Mouse (Mus musculus) naive thymus-derived CD4-positive, alpha-beta T cell, adult 2 months (primary cell): Measurements from ENCODE around the gene Mgst3.

Experiments
- DNase-seq: peaks from one replicate; pipeline ENCODE4 v3.0.0-alpha.2; 2011; ENCODE audit warnings: low read depth

The Mgst3 gene

DNA sequence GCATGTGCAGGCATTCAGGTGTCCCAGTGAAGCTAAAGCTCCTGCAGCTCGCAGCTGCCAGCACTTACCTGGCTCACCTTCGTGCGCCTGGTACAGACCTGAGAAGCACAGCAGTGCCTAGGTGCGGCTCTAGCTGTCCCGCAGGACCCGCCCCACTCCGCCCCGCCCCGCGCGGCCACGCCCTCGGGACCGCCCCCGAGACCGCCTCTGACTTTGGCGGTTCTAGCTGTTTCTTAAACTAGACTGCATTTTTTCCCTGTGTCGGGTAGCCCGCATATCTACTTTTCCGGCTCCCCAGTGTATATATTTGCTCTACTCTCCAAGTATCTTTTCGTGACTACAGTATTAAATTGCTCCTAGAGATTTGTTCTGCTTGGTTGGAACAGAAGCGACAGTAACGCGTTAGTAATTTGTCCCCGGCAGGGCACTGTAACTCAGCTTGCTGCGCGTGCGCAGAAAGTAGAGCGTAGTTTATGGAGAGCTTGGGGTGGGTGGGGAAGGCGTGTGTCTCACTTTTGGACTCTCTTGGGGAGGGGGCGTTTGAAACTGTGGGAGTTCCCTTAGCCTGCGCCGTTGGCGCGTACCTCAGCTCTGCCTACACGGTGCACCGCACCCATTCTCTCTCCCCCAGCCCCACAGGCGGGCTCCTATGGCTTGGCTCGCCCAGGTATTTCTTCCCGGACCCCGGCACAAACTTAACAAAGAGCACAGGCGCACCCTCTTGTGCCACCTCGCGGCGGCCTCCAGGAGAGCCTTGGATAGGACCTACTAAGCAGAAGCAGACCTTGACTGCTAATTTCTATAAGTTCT, at the start of gene Mgst3:
Gene Mgst3, minus strand, starts transcription at position 159 of the 810 bp plus-strand sequence.
- peak; percentile 98 for DNase-seq

DNA sequence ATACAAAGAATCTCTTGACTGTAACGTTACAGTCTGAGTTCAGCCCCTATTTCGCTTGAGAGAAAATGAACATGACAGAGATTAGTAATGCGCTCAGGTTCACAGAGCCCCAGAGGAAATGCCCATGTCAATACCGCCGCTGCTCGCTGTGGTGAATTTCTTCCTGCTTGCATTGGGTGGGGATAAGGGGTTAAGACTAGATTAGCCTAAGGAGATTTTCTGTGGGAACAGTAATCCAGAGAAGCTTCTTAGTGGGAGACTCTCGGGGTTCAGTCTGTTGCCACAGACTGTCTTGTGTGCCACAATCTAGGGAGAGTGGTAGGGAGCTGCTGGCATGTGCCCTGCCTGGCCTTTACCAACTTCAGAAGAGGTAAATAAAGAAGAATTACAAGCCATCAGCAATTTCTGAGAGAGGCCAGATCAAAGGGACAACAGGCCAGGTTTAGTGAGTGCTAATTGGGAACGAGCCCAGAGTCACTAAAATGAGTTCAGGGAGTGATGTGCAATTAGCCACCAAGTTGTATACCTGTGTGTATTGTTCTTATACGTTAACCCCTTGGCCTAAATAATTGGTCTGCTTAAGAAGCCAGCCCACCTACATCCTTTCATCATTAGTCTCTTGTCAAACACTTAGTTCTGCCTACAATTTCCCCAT, 44.7 kb upstream of the Mgst3 start:
- DNase-seq: no peak

DNA sequence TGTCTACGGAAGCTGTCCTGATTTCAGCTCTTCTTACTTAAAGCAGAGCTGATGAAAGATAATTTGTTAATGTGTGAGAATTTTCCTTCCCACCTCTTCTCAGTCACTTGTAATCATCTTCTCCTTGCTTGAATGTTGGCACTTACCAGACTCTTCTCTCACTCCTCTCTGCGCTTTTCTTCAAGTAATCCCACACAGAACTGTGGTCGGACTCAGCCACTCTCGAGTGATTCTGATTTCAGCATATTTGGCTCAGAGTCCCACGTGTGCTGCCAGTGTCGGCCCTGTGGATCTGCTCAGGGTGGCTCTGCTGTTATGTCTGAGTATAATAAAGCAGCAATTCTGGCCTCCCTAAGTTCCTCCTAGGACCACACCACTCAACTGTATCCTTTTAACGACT, 43.5 kb upstream of the Mgst3 start:
- DNase-seq: no peak

DNA sequence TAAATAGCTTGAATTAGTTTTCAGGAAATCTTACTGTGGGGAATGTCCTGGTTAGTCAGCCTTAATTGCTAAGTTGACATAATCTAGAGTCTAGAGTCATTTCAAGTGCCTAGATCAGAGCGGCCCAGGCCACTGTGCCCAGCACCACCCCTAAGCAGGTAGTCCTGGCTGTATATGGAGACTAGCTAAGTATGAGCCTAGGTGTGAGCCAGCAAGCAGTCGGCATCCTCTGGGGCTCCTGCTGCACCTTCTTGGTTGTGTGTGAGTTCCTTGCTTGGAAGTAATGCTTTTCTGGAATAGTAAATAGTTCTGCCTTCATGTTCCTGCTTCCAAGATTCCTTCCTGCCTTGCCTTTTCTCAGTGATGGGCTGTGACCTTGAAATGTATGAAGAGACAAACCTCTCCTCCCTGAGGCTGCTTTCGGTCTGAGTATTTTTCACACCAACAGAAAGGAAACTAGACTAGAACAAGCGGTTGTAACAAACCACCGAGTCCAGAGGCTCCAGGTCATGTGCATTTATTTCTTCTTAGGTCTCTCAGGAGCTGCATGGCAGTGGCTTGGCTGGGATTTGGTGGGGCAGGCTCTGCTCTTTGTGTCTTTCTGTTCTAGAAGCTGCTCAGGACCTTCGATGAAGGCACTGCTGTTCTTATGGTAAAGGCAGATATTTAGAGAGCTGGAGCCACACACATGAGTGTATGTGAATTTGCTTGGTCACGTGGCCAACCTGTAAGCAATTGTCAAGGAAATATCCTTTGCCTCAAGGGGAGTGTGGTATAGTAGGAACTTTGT, 42.7 kb upstream of the Mgst3 start:
- no peak for DNase-seq

DNA sequence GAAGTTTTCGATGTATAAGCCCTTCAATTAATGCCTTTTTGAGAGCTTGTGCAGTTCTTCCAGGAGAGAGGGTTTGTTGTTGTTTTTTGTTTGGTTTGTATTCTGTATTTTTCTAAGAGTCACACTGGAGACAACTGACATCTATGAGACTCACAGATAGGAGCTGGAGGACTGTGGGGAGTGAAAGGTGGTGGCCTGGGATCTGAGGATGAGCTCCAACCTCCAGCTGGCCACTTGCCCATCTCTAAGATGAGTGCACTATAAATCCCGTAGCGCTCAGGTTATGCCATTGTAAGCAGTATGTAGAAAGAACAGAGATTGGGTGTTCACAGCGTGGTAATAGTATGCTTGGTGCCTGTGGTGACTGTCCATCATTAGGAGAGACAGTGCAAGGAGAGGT, 41.3 kb upstream of the Mgst3 start:
- DNase-seq: no peak

DNA sequence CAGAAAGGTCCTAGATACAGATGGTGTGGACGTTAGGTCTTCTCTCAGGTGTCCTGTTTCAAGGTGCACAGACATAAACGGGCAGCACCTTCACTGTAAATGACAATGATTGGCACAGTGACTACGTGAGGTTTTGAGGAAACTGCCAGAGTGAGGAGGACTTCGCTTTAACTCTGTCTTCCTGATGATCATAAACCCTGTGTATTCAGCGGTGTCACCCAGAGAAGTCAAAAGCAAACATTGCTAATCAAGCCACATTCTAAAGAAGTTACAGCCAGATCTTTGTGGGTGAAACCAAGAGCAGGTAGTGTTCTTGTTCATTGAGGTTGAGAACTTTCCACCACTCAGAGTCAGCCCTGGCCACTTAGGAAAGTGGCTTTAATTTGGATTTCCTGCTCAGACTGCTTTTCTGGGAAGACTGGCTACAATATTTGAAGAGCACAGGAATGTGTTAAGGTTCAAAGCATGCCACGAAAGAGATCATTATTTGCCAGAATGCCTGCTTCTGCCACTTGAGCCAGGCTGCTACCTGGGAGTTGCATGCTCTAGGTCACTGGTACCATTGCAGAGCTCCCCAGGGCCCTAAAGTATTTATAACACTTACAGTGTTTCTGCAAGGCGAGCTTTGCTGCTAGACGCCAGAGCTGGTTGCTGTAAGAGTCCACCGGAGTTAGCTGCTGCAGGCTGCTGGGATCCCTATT, 37.5 kb upstream of the Mgst3 start:
- DNase-seq: no peak

DNA sequence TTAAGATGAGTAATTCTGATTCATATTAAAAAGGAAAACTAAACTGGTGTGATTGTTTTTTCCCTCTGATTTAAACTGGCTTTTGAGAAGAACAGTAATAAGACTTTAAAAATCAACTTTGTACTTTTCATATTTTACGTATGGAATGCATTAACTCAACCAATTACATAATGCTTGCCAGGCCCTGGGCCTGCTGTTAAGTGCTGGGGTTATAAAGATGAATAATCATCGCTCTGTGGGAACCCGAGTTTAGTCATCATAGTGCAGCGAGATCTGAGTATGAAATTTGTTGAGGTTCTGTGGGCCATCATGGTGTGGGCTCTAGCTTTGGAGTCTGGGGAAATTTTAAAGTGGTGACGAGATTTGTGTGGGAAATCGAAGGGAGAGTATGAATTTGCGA, 33.0 kb upstream of the Mgst3 start:
- DNase-seq: no peak

DNA sequence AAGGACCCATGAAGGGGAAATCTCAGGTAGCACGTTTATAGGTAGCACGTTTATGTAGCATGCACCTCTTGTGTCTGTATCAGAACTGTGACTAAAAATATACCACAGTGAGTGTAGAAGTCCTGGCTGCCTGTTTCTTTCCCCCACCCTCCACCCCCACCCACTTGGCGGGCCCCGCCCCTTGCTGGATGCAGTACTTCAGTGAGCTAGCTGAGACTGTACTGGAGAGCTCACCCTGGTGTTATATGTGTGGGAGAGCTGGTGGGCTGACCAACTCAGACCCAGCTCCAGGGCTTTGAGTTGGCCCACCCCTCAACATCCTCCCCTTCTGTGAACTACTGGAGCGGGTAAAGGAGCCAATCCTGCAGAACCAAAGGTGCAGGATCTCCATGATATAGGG, 31.9 kb upstream of the Mgst3 start:
- no peak for DNase-seq

DNA sequence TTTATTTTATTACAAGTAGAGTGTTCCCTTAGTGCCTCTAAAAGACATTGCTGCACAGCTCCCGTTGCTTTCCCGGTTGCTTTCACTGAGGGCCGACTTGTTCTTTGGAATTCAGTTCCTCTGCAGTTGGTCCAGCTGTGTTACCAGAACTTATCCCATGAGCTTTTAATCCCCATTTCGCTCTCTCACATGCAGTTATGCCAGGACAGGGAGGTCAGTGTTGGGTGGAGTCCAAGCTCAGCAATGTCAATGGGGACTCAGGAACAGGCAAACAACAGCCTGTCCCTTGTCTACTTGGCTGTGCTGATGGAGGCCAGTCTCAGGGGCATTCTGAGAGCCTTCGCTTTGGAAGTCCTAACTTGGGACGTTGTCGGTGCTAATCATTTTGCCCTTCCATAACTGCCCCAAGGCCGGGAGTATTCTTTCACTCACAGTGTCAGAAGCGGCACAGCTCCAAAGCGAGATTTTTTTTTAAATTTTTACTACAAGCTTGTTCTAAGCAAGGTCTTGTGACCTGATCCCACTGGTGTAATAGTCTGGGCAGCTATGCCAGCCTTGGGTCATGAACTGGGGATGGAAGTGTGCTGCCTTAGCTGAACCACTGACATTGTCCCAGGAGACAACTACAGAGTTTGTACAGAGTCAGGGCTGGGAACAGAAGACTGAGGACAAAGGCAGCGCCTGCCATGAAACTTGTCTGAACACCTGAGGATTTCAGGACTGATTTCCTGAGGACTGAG, 29.0 kb upstream of the Mgst3 start:
- DNase-seq: no peak

DNA sequence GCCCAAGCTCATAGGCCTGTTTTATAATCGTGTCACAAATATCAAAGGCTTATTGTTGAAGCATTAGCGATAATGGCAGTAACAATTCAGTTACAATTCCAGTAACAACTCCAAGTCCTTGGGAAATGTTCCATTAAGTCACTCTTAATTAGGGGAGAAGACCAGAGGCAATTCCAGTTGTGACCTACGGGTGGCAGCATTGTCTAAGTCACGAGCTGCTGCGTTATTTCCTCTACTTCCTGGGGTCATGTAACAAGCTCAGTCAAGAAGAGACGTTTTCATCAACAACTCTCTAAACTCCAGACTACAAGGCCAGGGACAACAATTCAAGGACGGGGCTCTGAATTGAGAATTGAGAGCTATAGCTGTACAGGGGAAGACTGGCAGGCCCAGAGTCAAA, 21.2 kb upstream of the Mgst3 start:
- peak; percentile 76 for DNase-seq

DNA sequence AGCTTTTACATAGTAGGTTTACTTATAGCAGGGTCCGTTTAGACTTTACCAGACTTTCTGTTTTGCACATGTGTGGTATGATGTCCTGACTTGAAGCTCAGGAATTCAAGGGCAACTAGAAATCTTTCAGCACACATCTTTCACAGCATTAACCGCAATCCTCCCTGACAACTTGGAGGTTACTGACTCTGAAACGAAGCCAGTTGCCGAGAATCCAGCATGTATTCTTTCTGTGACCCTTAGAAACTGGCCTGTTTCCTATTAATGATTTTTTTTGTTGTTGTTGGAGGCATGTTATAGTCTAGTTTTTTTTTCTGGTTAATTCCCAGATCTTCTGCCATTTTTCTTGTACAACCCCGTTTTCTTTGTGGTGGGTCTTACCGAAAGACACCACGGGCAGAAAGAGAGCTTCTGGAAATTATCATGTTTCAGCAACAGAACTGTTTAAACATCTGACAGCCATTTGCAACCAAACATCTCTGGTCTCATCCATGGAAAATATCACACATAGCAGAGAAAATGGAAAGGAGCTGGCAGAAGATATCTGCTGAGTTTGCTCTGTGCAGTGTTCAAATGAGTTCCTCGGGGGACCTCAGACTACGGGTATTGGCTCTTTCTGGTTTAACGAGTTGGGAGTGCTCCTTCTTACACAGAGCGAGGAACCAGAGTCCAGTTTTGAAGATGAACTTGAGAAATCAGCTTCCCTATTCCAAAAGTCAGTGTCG, 18.5 kb upstream of the Mgst3 start:
- DNase-seq: no peak

DNA sequence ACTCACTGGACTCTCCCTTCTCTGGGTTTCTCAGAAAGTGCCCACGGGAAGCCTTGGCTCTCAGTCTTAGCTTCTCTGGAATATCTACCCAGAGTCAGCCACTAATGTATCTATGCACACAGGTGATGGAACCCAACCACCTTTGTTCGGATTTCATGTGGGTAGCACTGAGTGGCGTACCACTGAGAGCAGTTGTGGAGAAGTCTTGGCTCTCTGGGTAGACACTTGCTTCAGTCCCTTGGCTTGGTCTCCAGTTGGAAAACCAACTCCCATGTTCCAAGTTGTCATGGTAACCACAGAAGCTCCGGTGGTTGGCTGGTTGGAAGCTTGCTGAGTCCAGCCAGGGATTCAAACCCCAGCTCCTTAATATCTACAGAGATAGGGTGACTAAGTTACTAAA, 16.0 kb upstream of the Mgst3 start:
- DNase-seq: no peak

DNA sequence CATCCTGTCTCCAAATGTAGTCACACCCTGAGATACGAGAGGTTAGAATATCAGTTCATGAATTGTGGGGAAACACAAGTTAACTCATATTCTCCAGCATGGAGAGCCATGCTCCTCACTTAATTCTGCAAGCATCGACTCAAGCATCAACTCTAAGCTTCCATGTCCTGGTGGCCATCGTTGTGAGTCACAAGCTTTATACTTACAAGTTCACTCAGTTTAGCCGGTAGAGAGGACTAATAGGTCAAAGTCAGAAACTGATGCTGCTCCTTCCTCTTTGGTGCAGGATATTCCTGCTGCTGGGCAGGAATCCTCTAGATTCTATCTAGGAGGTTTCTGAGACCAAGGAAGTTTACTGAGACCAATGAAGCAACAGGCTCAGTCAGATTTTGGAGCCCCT, 11.6 kb upstream of the Mgst3 start:
- no peak for DNase-seq

DNA sequence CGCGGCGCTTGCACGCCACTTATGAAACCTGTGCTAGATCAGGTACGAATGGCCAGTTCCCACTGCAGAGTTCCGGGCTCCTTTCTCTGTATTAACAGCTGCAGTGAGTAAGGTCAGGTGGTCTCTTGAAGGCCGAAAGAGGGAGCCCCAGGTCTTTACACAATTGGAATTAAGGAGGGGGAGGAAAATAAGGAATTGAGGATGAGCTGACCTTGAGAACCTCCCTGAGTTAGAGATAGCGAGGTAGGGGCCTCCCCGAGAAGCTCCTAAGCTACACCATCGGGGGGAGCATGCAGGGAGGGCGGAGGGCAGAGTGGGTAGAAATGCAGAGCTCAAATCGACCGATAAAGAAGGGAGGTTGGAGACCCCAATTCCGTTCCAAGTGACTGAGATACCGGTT, 360 bp downstream of the Mgst3 start:
- no peak for DNase-seq

DNA sequence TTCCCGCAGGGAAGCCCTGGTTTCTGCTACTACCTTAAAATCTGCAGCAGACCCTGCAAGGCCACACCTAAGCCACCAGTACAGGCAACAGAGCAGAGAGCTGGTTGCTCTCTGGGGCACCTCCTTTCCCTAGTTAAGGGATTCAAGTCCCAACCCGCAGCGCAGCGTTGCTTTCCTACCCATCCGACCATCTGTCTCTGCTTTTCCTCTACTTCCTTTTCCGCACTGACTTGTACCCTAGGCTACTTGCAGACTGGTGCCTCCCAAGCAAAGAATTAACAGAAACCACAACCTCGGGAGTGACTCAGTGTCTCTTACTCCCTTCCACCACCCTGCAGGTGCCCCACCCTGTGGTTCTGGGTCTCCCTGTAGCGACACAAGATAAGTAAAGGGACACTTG, 954 bp downstream of the Mgst3 start:
- peak; percentile 35 for DNase-seq

DNA sequence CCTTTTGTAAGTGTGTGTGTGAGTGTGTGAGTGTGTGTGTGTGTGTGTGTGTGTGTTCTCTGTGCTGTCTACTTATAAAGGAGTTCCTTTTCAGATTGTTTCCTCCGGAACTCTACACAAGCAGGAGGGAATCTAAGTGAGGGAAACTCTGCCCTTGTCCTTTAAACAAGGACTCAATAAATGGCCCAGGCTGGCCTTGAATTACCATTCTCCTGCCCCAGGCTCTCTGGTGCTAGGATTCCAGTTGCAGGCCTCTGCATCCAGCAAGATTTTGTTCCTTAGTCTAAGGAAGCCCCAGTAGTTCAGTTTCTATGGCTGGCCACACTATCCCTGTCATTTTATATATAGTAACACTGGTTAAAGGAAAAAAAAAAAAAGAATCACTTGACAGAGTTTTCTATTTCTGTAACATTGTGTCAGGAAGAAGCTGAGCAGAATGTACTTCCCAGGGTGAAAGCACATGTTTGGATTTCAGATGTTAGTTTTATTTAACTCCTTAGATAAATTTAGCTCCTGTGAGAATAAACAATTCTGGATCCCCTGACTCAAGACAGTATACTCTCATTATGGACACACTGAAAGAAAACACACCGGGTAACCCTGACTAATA, 1.5 kb downstream of the Mgst3 start:
- DNase-seq: no peak

DNA sequence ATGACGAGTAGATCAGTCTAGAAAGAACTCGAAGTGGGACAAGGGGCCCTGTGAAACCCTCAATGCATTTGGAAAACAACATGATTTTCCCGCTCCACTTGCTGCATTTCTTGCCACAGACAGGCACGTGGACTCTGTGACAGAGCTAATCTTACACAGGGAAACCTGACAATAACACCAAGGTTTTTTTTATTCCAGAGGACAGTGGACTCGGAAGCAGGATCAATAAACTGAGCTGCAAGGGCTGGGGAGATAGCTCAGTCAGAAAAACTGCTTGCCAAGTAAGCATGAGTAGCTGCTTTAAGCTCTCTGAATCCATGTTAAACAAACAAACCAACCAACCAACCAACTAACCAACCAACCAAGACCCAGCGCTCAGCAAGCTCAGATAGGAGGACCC, 2.4 kb downstream of the Mgst3 start:
- DNase-seq: no peak

DNA sequence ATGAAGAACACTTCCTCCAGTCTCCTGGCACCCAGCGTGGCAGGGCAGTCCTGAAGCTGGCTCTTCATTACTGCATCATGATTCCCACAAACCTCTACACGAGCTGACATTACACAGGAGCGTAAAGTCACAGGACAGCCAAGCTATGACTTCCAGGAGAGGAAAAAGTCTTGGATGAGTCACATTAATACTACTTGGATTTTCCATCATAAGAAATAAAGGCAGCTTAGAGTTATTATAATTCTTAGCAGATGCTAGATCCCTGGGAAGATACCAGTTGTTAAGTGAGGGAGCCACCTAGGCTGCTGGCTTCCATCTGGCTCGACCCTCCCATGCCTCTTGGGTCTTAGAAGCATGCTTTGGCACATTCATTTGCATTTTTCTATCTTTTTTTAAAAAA, 3.3 kb downstream of the Mgst3 start:
- no peak for DNase-seq

DNA sequence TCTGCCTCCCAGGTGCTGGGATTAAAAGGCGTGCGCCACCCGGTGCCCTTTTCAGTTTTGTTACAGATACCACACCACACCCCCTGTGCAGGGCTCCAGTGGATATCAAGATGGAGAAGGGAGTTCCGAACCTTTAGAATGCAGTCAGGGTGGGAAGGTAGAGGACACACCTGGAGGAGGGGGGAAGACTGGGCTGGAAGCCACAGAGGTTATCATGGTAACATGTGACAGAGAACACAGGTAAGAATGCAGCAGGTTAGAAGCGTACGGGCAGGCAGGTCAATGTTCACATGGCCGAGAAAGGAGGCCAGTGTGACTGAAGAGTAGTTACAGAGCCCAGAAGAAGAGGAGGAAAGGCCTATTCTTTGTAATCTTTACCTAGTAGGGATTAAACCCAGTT, 4.1 kb downstream of the Mgst3 start:
- no peak for DNase-seq

DNA sequence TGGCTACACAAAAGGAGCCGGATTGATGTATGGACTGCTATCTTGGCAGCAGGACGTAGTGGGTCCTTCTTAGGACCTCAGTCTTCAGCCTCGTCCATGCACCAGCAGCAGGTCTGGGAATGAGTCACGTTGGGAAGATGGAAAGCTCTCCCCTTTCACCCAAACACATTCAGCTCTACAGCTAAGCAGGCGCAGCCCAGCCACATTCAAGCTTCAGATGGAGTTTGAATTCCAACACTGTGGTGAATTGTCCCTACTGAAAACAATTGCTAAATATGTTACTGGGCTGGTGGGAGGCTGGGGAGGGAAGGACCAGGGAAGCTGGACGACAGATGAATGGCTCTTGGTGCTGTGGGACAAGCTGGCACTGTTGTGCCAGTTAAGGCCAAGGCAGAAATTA, 5.1 kb downstream of the Mgst3 start:
- no peak for DNase-seq

DNA sequence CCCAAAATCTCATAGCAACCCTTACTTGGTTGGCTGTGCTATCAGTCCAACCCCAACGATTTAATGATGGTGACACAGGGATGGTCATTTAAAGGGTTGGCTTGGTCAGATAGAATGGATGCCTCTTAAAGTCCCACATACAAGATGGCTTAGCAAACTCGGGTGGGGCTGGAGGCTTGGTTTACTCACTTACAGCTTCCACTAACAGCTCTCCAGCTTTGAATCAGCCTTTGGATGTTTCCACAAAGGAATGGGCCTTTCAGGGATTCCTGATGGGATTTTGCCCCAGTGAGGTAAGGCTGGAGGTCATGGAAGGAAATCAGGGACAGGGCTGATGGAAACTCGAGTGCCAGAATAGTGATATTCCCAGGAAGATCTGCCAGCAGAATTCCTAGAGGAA, 5.8 kb downstream of the Mgst3 start:
- DNase-seq: no peak
